In genomic region chr1:156870028-156870427, GRCm38 (mm10) we compare ENCODE assay signal across 33 mouse cellular contexts. TPM values are rescaled to one million over a fixed set of nuclear protein-coding genes. Genes with fewer than 3 reads are reported as not detected.
"Had no signal": no experiment of that assay in that cellular context is flagged by ENCODE, and none has a peak within 500 bp of the region (broad histone marks: within the 10 kb centered on the region; RNA-seq: fewer than 3 reads in every experiment).

No protein-coding gene starts in this region.

- H3K9me3 ChIP-seq: limb, embryonic 10.5 days; limb, embryonic 12.5 days; limb, embryonic 13.5 days; limb, embryonic 15.5 days; liver, embryonic 12.5 days; liver, embryonic 13.5 days; liver, embryonic 15.5 days; lung, embryonic 15.5 days; megakaryocyte, embryonic 14.5 days; midbrain, embryonic 10.5 days; midbrain, embryonic 12.5 days; midbrain, embryonic 13.5 days; midbrain, embryonic 15.5 days had no signal

- H3K36me3 ChIP-seq: liver, embryonic 12.5 days; liver, embryonic 13.5 days; liver, embryonic 15.5 days had no signal

- H3K9ac ChIP-seq: limb, embryonic 12.5 days; limb, embryonic 13.5 days; limb, embryonic 15.5 days; liver, embryonic 12.5 days; liver, embryonic 13.5 days; liver, embryonic 14.5 days; liver, embryonic 15.5 days; liver, postnatal 0 days; lung, embryonic 14.5 days; lung, embryonic 15.5 days; midbrain, embryonic 12.5 days; midbrain, embryonic 13.5 days; midbrain, embryonic 15.5 days had no signal

- H3K27me3 ChIP-seq: limb, embryonic 12.5 days; limb, embryonic 13.5 days; limb, embryonic 15.5 days; liver, embryonic 12.5 days; liver, embryonic 13.5 days; liver, embryonic 15.5 days; lung, embryonic 15.5 days; megakaryocyte, embryonic 14.5 days; midbrain, embryonic 12.5 days; midbrain, embryonic 13.5 days; midbrain, embryonic 15.5 days had no signal

- H3K4me2 ChIP-seq: limb, embryonic 12.5 days; limb, embryonic 13.5 days; limb, embryonic 15.5 days; liver, embryonic 11.5 days; liver, embryonic 12.5 days; liver, embryonic 13.5 days; liver, embryonic 15.5 days; lung, embryonic 14.5 days; lung, embryonic 15.5 days; midbrain, embryonic 12.5 days; midbrain, embryonic 13.5 days; midbrain, embryonic 15.5 days had no signal

- H3K4me1 ChIP-seq: limb, embryonic 10.5 days; limb, embryonic 12.5 days; limb, embryonic 13.5 days; limb, embryonic 15.5 days; liver, embryonic 12.5 days; liver, embryonic 15.5 days; midbrain, embryonic 12.5 days; midbrain, embryonic 13.5 days; midbrain, embryonic 15.5 days had no signal

- DNase-seq: left cerebral cortex, postnatal 4 days; liver; liver, embryonic 13.5 days; liver, postnatal 0 days; lung, adult 2 months; lung, embryonic 14.5 days; lung, postnatal 10 days; lung, postnatal 14 days; lung, postnatal 36 days; lung, postnatal 4 days; midbrain, embryonic 14.5 days had no signal

- H3K4me3 ChIP-seq: left cerebral cortex, adult 2 months; limb, embryonic 10.5 days; limb, embryonic 12.5 days; limb, embryonic 13.5 days; limb, embryonic 15.5 days; liver, embryonic 12.5 days; liver, embryonic 13.5 days; liver, embryonic 15.5 days; lung, embryonic 15.5 days; megakaryocyte, embryonic 14.5 days; midbrain, embryonic 10.5 days; midbrain, embryonic 12.5 days; midbrain, embryonic 13.5 days; midbrain, embryonic 15.5 days; myocyte had no signal

- H3K27ac ChIP-seq: left cerebral cortex, adult 2 months; limb, embryonic 10.5 days; limb, embryonic 12.5 days; limb, embryonic 13.5 days; limb, embryonic 15.5 days; liver, embryonic 12.5 days; liver, embryonic 13.5 days; liver, embryonic 14.5 days; liver, embryonic 15.5 days; lung, embryonic 15.5 days; macrophage; midbrain, embryonic 10.5 days; midbrain, embryonic 12.5 days; midbrain, embryonic 13.5 days; midbrain, embryonic 15.5 days had no signal

- ATAC-seq: liver, embryonic 12.5 days; liver, postnatal 0 days; lung, postnatal 0 days; midbrain, embryonic 13.5 days; midbrain, embryonic 15.5 days had no signal

RNA-seq across cellular contexts. Expression of gene Angptl1, which starts 31.7 kb away (rescaled TPM):
- total RNA-seq: megakaryocyte progenitor cell, adult 5-6 weeks; megakaryocyte-erythroid progenitor cell, adult 5-6 weeks; midbrain, postnatal 0 days; monocyte, adult 5-6 weeks had no signal
- polyA plus RNA-seq: macrophage had no signal
